Mouse (Mus musculus) c-Kit-positive CD71-positive TER-119-negative erythroid progenitor cells, embryonic 14.5 days (primary cell): Measurements from ENCODE around the gene Agtrap.
"Not testable (repeated sequence)": the region's sequence is repeated elsewhere in the genome, so short reads cannot be mapped to it uniquely, and the experiment has no call there.

Source experiments
- DNase-seq: peaks from one replicate; pipeline ENCODE4 v3.0.0-alpha.2; 2013; ENCODE audit warnings: low read depth

Agtrap gene

DNA sequence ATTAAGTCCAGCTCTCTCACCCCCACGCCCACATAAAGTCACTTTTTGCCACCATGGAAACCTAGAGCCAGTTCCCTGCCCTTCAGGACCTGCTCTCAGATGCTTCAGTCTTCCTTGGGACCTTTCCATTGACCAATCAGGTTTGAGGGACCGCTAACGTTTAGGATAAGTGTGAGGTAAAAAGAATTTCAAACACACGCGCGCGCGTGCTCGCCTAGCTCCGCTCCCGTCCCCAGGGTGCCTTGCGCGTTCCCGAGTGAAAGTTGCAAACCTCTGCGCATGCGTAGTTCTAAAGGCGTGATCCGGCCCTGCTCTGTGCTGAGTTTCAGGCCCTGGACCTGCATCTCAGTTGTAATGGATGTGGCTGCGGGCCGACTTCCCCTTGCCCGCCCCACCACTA lies 12.6 kb downstream of the Agtrap start:
- peak; percentile 50 for DNase-seq

- DNase-seq, result no peak
Measured at GRCm38 (mm10) chr4:148074521-148075189, 13.2 kb downstream of the Agtrap start.

GRCm38 (mm10) chr4:148071508-148071907 lies 16.3 kb downstream of the Agtrap start:
- DNase-seq, result no peak

DNA sequence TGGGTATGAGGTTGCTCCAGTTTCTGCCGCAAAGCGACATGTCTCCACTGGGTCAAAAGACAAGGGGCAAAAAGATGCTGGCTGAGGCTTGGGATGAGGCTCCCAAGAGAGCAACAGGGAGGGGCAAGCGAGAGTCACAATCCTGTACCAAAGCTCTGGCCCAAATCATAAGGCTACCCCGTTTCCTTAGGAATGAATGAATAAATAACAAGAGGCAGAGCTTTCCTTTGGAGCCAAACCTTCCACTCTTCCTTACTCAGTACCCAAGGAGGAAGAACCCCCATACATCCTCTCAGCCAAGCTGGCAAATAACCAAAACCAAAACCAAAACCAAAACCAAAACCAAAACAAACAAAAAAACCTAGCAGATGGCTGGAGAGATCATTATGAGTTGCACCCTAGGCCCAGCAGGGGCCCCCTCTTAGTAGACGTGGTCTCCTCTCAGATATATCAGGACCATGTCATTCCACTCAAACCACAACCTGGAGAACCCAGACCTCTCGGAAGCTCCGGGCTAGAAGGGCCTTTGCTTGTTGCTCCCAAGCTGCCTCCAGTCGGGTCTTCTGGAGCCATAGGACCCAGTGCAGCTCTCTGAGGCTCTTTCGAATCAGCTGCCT lies 18.1 kb downstream of the Agtrap start:
- no peak for DNase-seq

GRCm38 (mm10) chr4:148067346-148067745 lies 20.5 kb downstream of the Agtrap start:
- DNase-seq, result no peak

- no peak for DNase-seq
Measured at GRCm38 (mm10) chr4:148066401-148066744, 21.5 kb downstream of the Agtrap start.

DNA sequence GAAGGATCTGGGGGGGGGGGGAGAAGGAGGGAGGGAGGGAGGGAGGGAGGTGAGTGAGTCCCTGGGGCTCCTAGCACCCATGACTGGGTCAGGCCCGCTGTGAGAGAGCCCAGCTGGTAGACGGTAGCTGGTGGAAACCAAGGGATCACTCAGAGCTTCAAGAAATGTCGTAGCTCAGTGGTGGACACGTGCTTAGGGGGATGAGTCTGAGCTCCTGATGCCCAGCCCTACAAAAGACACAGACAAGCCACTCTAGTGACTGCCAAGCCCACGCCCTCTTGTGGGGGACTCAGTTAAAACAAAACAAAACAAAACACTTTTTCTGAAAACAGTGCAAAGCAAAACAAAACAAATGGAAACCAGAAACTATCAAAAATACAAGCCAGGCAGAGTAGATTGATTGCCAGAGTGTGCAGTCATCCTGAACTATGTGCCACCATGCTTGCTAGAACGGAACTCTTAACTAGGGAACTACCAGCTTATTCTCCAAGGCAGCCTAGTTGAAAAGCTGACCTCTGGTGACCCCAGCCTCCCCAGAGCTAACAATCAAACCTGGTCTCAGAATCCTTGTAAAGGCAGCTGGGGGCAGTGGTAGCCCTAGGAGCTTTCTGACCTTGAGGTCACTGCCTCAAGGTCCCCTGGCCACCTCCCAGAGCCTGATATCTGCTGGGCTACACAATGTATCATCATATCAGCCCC lies 22.0 kb downstream of the Agtrap start:
- DNase-seq, result no peak

DNA sequence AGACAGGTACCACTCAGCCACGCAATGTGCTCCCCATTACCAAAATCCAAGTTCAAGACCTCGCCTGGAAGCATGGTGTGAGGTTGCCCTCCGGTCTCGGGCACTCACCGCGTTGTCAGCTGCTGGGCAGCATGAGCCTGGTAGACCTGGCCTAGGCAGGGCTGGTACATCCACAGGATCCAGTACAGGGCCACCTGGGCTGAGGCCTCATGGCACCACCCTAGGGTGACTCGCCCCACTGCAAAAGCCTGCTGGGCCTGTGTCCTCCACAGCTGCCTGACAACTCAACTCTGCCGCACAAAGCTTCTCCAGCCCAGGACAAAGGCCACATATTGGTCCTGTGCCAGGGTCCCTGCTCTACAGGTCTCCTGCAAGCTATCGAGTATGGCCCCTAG lies 26.7 kb downstream of the Agtrap start:
- no peak for DNase-seq

DNA sequence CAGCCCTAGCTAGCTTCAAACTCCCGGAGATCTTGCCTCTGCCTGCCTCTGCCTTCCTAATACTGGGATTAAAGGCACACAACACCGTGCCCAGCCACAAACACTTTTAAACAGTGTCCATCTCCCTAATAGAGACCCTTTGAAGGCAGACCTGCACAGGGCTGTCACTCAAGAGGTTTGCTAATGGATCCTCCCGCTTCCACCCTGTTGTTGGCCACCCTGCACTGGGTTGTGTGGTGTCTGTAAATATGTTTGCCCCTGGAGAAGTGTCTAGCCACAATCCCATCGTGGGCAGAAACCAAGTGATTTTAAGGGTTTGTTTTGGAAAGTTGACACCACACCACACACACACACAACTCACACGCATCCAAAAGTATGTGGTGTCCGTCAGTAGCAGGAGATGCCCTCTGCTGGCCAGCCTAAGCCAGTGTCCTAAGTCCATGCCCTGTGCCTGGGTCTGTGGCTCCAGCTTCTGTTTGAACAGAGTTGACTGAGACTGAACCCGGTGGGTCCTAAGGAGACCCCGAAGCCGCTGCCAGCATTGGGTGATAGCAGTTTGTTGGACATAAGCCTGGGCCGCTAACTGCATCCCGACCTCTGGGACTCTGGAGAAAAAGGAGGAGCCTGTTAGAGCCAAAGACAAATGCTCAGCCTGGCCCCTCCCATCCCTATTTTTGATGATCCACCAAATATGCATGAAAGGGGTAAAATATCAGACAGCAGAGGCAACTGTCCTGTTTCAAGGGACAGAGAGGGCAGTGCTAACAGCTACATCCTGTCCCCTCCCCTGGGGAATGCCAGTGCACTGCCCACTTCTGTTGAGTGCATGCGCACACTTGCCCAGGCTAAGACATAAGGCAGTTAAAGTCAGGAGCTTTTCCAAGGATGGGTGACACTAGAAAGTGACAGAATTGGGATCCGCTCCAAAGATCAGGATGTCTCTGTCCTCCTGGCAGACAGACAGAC lies 27.4 kb downstream of the Agtrap start:
- DNase-seq, result no peak

GRCm38 (mm10) chr4:148058993-148059392 lies 28.8 kb downstream of the Agtrap start:
- no peak for DNase-seq

DNA sequence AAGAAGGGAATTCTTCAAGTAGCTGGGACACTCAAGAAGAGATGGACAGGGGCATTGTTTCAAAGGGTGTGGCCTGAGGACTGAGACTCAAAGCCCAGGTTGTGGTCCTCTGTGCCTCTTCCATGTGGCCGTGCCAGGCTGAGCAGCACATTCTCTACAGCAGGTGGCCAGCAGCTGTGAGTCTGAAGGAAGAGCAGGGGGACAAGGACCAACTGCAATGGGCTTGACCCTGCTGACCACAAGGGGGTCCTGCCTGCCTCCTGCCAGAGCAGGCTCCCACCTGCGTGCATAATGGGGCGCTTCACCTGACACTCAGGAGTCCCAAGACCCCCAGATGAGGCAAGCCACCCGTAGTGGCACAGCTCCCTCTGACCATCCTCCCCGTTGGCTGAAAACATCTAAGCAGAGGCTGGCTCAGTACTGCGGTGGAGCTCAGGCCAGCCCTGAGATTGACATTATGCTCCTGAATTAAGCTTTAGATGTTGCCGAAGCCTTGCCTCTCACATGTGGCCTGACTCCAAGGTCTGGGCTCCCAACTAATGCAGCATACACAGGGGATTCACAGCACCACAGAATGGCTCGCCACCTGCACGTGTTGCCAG lies 29.5 kb downstream of the Agtrap start:
- no peak for DNase-seq

DNA sequence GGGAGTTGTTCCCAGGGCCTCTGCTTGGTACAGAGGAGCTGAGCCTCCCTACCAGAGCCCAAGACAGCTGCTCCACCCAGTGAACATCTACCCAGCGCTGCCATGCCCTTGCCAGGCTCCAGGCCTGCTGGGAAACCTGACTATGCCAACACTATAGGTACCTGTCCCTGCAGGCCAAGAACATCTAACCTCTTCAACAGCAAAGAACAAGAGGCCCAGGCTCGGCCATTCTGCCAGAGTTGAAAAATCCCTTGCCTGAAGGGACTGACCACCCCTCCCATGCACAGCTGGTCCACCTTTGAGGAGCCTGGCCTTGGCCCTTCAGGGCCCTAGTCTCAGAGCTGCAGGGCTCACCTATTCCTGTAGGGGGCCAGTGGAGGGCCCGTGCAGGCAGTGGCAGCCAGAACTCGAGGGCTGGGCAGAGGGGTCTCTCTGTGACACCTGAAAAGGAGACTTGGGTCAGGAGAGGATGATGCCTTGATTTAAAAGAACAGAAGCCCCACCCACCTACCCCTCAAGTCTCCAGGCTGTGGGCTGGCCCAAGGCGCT lies 30.1 kb downstream of the Agtrap start:
- DNase-seq, result no peak

- DNase-seq, result no peak
Measured at GRCm38 (mm10) chr4:148056801-148057200, 31.0 kb downstream of the Agtrap start.

DNA sequence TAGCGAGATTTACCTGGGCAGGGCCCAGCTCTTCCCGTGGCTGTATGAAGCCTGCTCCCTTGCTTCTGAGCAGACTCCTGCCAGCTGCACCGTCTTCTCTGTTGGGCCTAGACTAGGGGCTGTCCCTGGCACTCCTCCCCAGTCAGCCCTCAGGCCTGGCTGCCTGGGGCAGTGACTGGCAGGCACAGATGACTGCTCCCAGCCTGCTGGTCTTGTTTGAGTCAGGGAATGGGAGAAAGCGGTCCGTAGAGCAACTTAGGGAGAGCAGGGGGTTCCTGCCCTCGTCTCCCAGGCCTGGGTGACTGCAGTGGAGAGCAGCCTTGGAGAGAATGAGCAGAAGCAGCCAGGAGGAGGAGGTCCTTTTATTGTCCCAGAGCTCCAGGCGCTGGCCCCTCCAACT lies 31.6 kb downstream of the Agtrap start:
- no peak for DNase-seq

DNA sequence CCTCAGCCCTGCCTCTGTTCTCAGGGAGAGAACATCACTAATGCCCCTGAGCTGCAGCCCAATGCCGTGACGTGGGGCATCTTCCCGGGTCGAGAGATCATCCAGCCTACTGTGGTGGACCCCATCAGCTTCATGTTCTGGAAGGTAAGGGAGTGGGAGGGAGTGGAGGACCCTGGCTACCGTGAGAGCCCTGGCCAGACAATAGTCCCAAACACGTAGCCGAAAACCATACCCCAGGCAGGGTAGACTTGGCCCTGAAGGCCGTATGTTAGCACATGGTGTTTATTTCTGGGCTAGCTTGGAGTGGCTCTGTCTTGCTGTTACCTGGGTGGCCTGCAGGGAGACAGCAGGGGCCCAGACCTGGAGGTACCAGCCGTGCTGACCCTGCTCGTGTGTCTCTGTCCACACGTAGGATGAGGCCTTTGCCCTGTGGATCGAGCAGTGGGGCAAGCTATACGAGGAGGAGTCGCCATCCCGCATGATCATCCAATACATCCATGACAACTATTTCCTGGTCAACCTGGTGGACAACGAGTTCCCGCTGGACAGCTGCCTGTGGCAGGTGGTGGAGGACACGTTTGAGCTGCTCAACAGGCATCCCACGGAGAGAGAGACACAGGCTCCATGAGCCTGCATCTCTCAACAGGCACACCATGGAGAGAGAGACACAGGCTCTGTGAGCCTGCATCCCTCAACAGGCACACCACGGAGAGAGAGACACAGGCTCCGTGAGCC lies 32.7 kb downstream of the Agtrap start:
- DNase-seq, result no peak

GRCm38 (mm10) chr4:148053417-148053920 lies 34.4 kb downstream of the Agtrap start:
- no peak for DNase-seq

GRCm38 (mm10) chr4:148052976-148053375 lies 34.9 kb downstream of the Agtrap start:
- no peak for DNase-seq

DNA sequence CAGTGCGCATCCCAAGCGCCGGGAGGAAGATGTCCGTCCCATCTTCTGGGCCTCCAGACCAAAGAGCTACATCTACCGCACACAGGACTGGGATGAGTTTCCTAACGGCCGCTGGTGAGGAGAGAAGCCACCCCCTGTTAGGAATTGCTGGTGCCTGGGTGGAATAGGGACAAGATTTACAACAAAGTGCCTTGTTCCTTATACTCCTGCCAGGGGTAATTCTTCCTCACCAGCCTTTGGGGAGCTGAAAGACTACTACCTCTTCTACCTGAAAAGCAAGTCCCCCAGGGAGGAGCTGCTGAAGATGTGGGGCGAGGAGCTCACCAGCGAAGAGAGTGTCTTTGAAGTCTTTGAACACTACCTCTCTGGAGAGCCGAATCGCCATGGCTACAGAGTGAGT lies 35.9 kb downstream of the Agtrap start:
- no peak for DNase-seq

DNA sequence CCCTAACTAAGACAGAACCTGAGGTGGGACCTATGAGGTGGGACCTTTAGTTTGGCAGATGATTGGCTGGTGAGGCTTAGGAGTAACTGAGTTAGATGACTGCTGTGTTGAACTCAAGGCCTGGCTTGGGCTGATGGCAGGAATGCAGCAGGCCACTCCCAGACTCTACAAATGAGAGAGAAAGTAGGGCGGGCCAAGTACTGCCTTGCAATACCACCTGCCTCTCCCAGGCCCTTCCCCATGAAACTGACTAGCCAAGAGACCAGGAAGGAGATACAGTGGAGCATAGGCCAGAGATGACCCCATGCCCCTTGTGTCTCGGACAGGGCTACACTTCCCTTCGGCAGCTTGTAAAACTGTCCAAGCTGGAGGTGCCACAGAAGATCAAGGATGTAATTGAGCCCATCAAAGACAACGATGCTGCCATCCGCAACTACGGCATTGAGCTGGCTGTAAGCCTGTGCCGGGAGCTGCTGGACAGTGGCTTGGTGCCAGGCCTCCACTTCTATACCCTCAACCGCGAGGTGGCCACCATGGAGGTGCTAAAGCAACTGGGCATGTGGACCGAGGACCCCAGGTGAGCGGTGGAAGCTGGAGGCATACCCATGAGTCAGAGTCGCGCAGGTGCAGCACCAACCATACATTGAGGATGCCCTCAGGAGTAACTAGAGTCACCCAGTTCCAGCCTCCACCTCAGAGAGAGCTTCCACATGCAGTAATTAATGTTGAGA lies 36.6 kb downstream of the Agtrap start:
- DNase-seq, result no peak

GRCm38 (mm10) chr4:148050396-148050914 lies 37.4 kb downstream of the Agtrap start:
- DNase-seq, result not testable (repeated sequence)
